Mouse (Mus musculus): ENCODE measurements around the gene Nup214. TPM values are rescaled to one million over a fixed set of nuclear protein-coding genes. Genes with fewer than 3 reads are reported as not detected.

Nup214 gene
- total and polyA plus RNA-seq, 3 experiments: 13.9 to 106 (median 50.9) TPM

GRCm38 (mm10) chr2:32084872-32085199, 110.6 kb downstream of the Nup214 start:
- peaks cover 36% of the 10 kb centered on the region for H3K27me3 ChIP-seq (replicated peaks)
- dilution Hi-C loops (cut with MboI; ENCODE audit: extremely low pct_ligation_motif_present, extremely low pct_unique_long_range_greater_than_20kb, low sequenced_read_pairs) (no loop called here), in situ Hi-C loops (cut with MboI; ENCODE audit: low pct_ligation_motif_present, low pct_unique_long_range_greater_than_20kb, low sequenced_read_pairs) (no loop called here)
- no peaks in the 10 kb centered on the region for H3K36me3 ChIP-seq (replicated peaks in 1 of 2; ENCODE audit: control insufficient read depth in 1 of 2, insufficient read depth in 1 of 2, low read length in 1 of 2)
- H3K27ac ChIP-seq (ENCODE audit: insufficient read depth, low read depth): no peak overlapping the region
- no peak overlapping the region for H3K4me3 ChIP-seq (replicated peaks in 1 of 3; ENCODE audit: low read depth in 2 of 3, low read length in 2 of 3, poor library complexity in 1 of 3)
- H3K79me2 ChIP-seq (replicated peaks; ENCODE audit: control insufficient read depth, extremely low read depth, insufficient read depth, poor library complexity, severe bottlenecking): no peaks in the 10 kb centered on the region
- H3K9me3 ChIP-seq (replicated peaks; ENCODE audit: low read length): peaks cover 11% of the 10 kb centered on the region
- H3K4me1 ChIP-seq (ENCODE audit: control insufficient read depth in 1 of 2, insufficient read depth in 2 of 2): peaks cover 12 to 17% of the 10 kb centered on the region in 2 experiments
- no peak overlapping the region for H3K9ac ChIP-seq (ENCODE audit: insufficient read depth, low read depth)
- TF ChIP-seq USF1 (IDR thresholded peaks at IDR 0.05; ENCODE audit: low read depth, low read length) (no peak), GABPA (IDR thresholded peaks at IDR 0.05; ENCODE audit: insufficient replicate concordance, low read depth, low read length) (no peak), ZC3H11A (IDR thresholded peaks at IDR 0.05; ENCODE audit: low read depth, low read length) (no peak), HCFC1 (IDR thresholded peaks at IDR 0.05; ENCODE audit: low read depth, low read length) (peak; percentile 82), ELF1 (IDR thresholded peaks at IDR 0.05; ENCODE audit: low read depth, low read length) (no peak), MAX (IDR thresholded peaks at IDR 0.05; ENCODE audit: low read length) (no peak), MAZ (IDR thresholded peaks at IDR 0.05; ENCODE audit: low read depth, low read length) (no peak)
- no peak for DNase-seq (ENCODE audit: extremely low read depth)
- H3K4me2 ChIP-seq (ENCODE audit: insufficient read depth, low read depth, poor library complexity, severe bottlenecking): peak overlapping the region; percentile 69; the same call in 1 of the 2 replicates

DNA sequence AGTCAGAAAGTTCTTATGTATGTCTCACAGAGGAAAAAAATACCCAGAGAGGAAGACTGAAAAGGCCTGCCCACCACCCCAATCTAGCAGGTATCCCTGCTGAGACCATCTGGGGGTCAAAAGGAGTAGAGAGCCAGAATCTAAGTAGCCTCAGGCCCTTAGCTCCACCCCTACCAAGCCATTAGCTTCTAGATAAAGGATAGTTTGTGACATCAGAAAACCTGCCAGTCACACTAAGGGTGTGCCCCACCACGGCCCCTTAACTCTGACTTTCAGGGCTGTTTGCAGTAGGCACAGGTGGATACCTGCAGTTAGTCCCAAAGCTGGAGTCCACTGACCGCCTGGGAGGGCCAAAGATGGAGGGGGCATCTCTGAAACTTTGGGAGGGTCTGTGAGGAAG, 111.0 kb downstream of the Nup214 start:
- TF ChIP-seq SIN3A (IDR thresholded peaks at IDR 0.05; ENCODE audit: low read length) (no peak), KAT2A (IDR thresholded peaks at IDR 0.05; ENCODE audit: insufficient replicate concordance, low read length) (no peak), MYC (IDR thresholded peaks at IDR 0.05; ENCODE audit: low read depth, low read length) (no peak), ZC3H11A (IDR thresholded peaks at IDR 0.05; ENCODE audit: low read depth, low read length) (no peak), ZKSCAN1 (IDR thresholded peaks at IDR 0.05; ENCODE audit: borderline replicate concordance, low read depth, low read length) (no peak), EP300 (IDR thresholded peaks at IDR 0.05; ENCODE audit: low read length) (no peak), RAD21 (IDR thresholded peaks at IDR 0.05; ENCODE audit: low read depth, low read length) (no peak), E2F4 (IDR thresholded peaks at IDR 0.05; ENCODE audit: insufficient replicate concordance, low read depth, low read length) (no peak), GABPA (IDR thresholded peaks at IDR 0.05; ENCODE audit: insufficient replicate concordance, low read depth, low read length) (no peak), JUN (IDR thresholded peaks at IDR 0.05; ENCODE audit: insufficient read depth, low read depth, low read length) (no peak), RCOR1 (conservative IDR thresholded peaks at IDR 0.05; ENCODE audit: low read depth, low read length) (no peak), JUND (conservative IDR thresholded peaks at IDR 0.05; ENCODE audit: low read depth, low read length) (no peak), SMC3 (IDR thresholded peaks at IDR 0.05; ENCODE audit: low read depth, low read length) (no peak), NELFE (IDR thresholded peaks at IDR 0.05; ENCODE audit: low read depth, low read length) (no peak), TCF12 (IDR thresholded peaks at IDR 0.05; ENCODE audit: low read depth, low read length) (no peak), CHD2 (IDR thresholded peaks at IDR 0.05; ENCODE audit: low read length) (no peak), PAX5 (IDR thresholded peaks at IDR 0.05; ENCODE audit: low read length) (no peak), TBP (conservative IDR thresholded peaks at IDR 0.05; ENCODE audit: low read depth, low read length) (no peak), BHLHE40 (IDR thresholded peaks at IDR 0.05; ENCODE audit: low read depth, low read length) (no peak), MAX (IDR thresholded peaks at IDR 0.05; ENCODE audit: low read length) (no peak)
- Histone ChIP-seq H3K4me2 (ENCODE audit: insufficient read depth, low read depth, poor library complexity, severe bottlenecking) (no peak overlapping the region), H3K27me3 (replicated peaks) (peaks cover 40% of the 10 kb centered on the region), H3K9ac (ENCODE audit: insufficient read depth, low read depth) (no peak overlapping the region), H3K36me3 (replicated peaks in 1 of 2; ENCODE audit: control insufficient read depth in 1 of 2, insufficient read depth in 1 of 2, low read length in 1 of 2) (no peaks in the 10 kb centered on the region), H3K27ac (ENCODE audit: insufficient read depth, low read depth) (no peak overlapping the region), H3K9me3 (replicated peaks; ENCODE audit: low read length) (peaks cover 14% of the 10 kb centered on the region), H3K4me1 (ENCODE audit: control insufficient read depth in 1 of 2, insufficient read depth in 2 of 2) (peaks cover 11 to 13% of the 10 kb centered on the region in 2 experiments), H3K4me3 (replicated peaks in 1 of 3; ENCODE audit: low read depth in 2 of 3, low read length in 2 of 3, poor library complexity in 1 of 3) (no peak overlapping the region), H3K79me2 (replicated peaks; ENCODE audit: control insufficient read depth, extremely low read depth, insufficient read depth, poor library complexity, severe bottlenecking) (no peaks in the 10 kb centered on the region)
- in situ Hi-C loops (cut with MboI; ENCODE audit: low pct_ligation_motif_present, low pct_unique_long_range_greater_than_20kb, low sequenced_read_pairs): no loop called here
- dilution Hi-C loops (cut with MboI; ENCODE audit: extremely low pct_ligation_motif_present, extremely low pct_unique_long_range_greater_than_20kb, low sequenced_read_pairs): no loop called here
- no peak for DNase-seq (ENCODE audit: extremely low read depth)

All from CH12.LX (cell line).